Mouse (Mus musculus) A20 (cell line): Measurements from ENCODE around the gene Olfr56.
"Not testable (repeated sequence)": the region's sequence is repeated elsewhere in the genome, so short reads cannot be mapped to it uniquely, and the experiment has no call there.

Experiments used
- DNase-seq: peaks from one replicate; pipeline ENCODE4 v3.0.0-alpha.2; 2011; ENCODE audit warnings: low read depth, low spot score

Olfr56 gene

DNA sequence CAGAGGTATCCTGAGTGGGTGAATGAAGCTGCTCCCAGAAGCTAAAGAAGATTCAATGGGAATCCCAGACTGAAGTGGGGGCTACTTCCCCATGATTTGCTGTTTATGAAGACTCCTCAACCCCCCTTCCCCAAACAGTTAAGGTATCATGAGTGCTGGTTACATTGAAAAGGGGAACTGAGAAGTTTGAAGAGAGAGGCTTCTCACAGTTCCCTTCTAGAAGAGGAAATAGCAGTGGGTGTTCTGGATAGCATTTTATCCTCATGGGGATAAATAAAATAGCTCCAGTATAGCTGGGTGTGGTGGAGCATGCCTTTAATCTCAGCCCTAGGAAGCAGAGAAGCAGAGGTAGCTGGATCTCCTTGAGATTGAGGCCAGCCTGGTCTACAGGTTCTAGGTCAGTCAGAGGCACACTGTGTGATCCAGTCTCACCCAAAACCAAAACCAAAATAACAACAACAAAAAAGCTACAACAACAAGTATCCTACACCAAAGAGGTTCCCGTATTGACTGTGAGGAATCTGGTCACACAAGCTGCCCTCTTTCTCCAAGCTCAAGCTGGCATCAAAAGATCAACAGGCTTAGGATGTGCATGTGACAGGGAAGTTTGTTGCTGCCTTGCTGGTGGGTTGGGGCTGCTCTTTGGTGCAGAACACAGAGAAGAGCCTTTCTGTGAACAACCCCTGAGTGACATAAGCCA is at the start of gene Olfr56:
TSS of gene Olfr56 (plus strand) at position 650 of the 700 bp plus-strand sequence.
- DNase-seq = not testable (repeated sequence)

DNA sequence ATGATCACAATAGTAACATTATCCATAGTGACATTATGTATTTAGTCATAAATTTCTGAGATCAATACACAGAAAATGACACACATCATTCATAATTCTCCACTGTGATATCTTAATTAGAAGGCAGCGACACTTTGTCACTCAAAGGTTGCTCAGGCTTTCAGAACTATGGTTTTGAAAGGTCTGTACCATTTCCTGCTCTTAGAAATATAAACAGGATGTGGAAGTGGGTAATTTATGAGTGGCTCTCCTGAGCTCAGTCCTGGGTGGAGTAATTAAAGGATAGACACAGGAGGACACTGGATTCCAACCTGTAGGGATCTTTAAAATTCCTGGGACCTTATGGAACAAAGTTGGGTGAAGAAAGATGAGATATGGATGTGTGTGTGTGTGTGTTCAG is 45.3 kb upstream of the Olfr56 start:
- not testable (repeated sequence) for DNase-seq

- DNase-seq = not testable (repeated sequence)
Observed at GRCm38 (mm10) chr11:48933923-48934322, 44.8 kb upstream of the Olfr56 start.

- DNase-seq = not testable (repeated sequence)
Observed at GRCm38 (mm10) chr11:48935291-48935690, 43.4 kb upstream of the Olfr56 start.

- DNase-seq = not testable (repeated sequence)
Observed at GRCm38 (mm10) chr11:48939286-48939685, 39.4 kb upstream of the Olfr56 start.

GRCm38 (mm10) chr11:48946090-48946489 is 32.6 kb upstream of the Olfr56 start, which contains the start of gene Psme2b:
Gene Psme2b (minus strand): TSS chr11:48946190.
- not testable (repeated sequence) for DNase-seq

DNA sequence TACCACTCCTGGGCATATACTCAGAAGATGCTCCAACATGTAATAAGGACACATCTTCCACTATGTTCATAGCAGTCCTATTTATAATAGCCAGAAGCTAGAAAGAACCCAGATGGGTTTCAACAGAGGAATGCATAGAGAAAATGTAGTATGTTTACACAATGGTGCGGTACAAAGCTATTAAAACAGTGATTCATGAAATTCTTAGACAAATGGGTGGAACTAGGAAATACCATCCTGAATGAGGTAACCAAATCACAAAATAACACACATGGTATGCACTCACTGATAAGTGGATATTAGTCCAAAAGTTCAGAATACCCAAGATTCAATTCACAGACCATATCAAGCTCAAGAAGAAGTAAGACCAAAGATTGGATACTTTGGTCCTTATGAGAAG is 4.0 kb upstream of the Olfr56 start:
- DNase-seq = not testable (repeated sequence)

GRCm38 (mm10) chr11:48979251-48979650 is 562 bp downstream of the Olfr56 start, which contains the start of gene 9930111J21Rik1:
Gene 9930111J21Rik1 (minus strand): TSS chr11:48979398.
- DNase-seq = not testable (repeated sequence)

DNA sequence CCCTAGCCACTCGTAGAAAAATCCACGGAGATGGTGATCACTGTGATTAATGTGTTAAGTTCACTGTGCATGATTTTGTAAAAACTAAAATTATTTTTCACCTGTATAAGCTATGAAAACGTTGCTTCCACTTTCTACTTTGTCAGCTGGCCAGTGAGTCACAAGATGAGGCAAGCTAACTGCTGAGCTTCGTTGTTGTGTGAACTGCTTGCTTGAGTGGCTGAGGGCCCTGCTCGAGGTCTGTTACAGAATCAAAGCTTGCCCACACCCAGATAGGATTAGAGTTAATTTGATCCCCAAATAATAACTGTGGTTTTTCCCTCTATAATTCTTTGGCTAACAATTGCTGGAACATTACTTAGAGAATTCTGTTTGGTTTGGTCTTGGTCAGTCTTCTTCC is 1.4 kb downstream of the Olfr56 start:
- not testable (repeated sequence) for DNase-seq

- DNase-seq = not testable (repeated sequence)
Observed at GRCm38 (mm10) chr11:48982848-48983247, 4.2 kb downstream of the Olfr56 start.

DNA sequence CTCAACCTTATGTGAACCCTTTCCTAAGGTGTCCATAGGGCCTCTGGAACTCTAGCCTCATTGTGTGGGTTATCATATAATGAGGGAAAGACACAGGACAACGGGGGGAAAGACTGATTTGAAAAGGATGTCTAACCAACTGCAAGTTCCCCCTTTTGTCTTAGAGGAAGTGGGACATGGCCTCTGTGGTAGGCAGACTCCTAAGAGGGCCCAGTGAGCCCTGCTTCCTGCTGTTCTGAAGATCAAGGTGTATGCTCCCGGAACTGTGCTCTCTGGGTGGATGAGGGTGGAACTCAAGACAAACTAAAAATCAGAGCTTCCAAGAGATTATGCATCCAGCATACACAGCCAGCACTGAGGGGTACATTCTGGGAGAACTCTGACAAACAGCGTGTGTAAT is 9.5 kb downstream of the Olfr56 start:
- DNase-seq = peak; percentile 17

- not testable (repeated sequence) for DNase-seq
Observed at GRCm38 (mm10) chr11:48989981-48990380, 11.3 kb downstream of the Olfr56 start.

DNA sequence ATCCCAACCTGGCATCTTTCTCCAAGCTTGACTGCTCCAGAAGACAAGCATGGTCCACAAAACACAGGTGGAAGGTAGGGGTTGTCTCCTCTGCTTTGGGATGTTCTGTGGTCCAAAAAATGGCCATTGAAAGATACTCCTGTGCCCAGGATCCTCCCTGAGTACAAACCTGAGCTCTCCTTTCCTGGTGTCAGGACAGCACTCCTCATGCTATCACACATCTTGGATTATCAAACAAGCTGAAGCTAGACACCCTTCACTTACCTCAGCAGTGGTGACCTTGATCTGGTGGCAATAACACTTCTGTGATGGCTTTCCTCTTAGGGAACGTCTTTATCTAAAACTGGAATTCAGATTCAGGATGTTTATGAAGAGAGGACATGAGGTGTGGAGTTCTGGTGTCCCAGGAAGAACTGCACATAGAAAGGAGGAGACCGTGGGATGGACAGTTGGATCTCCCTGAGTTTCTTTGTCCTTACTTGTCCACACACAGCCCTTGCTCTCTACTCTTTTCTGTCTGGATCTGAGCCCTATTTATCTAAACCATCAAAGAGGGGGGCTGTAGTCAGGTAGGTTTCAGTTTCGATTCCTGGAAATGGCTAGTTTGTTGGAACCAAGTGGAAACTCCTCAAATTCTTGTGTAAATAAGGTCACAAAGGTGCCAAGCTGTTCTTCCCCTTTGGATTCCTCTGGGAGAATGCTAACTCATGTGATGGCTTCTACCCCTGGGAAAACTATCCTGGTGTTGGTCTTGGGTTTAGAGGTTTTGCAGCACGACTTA is 13.2 kb downstream of the Olfr56 start, which contains the start of gene Gm12185:
TSS of gene Gm12185 (minus strand) at position 487 of the 781 bp plus-strand sequence.
- DNase-seq = not testable (repeated sequence)

- not testable (repeated sequence) for DNase-seq
Observed at GRCm38 (mm10) chr11:48993296-48993695, 14.6 kb downstream of the Olfr56 start.

GRCm38 (mm10) chr11:48994018-48994417 is 15.3 kb downstream of the Olfr56 start, which contains the start of gene Tgtp1:
Gene Tgtp1 (minus strand): TSS chr11:48994172.
- DNase-seq = not testable (repeated sequence)

- not testable (repeated sequence) for DNase-seq
Observed at GRCm38 (mm10) chr11:49000411-49000810, 21.7 kb downstream of the Olfr56 start.

DNA sequence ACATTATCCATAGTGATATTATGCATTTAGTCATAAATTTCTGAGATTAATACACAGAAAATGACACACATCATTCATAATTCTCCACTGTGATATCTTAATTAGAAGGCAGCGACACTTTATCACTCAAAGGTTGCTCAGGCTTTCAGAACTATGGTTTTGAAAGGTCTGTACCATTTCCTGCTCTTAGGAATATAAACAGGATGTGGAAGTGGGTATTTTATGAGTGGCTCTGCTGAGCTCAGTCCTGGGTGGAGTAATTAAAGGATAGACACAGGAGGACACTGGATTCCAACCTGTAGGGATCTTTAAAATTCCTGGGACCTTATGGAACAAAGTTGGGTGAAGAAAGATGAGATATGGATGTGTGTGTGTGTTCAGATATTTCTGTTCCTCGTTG is 27.6 kb downstream of the Olfr56 start:
- not testable (repeated sequence) for DNase-seq

- not testable (repeated sequence) for DNase-seq
Observed at GRCm38 (mm10) chr11:49006785-49007184, 28.1 kb downstream of the Olfr56 start.

DNA sequence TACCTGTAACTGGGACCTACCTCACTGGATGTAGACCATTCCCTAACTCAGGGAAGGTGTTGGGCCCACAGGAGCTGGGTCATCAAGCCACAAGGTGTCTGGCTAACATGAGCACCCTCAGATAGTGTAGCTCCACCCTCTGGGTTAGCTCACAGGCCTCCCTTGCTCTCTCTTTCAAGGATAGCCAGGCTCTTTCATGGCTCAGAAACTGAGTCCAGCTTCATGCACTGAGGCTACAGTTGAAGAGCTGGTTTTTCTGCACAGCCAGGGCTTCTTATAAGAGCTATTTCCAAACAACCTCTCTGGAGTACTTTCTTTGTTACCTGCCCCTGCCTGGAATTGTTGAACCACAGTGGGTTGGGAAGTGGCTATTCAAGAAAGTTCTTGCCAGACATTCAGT is 33.4 kb downstream of the Olfr56 start:
- not testable (repeated sequence) for DNase-seq

DNA sequence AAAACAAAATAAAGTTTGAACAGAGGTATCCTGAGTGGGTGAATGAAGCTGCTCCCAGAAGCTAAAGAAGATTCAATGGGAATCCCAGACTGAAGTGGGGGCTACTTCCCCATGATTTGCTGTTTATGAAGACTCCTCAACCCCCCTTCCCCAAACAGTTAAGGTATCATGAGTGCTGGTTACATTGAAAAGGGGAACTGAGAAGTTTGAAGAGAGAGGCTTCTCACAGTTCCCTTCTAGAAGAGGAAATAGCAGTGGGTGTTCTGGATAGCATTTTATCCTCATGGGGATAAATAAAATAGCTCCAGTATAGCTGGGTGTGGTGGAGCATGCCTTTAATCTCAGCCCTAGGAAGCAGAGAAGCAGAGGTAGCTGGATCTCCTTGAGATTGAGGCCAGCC is 71.4 kb downstream of the Olfr56 start:
- not testable (repeated sequence) for DNase-seq

GRCm38 (mm10) chr11:49051093-49051891 is 72.6 kb downstream of the Olfr56 start, which contains the start of gene 9930111J21Rik2:
Gene 9930111J21Rik2 (minus strand): TSS chr11:49051242.
- peak; percentile 42 for DNase-seq
